Mouse (Mus musculus) forebrain, embryonic 16.5 days (tissue): ENCODE measurements at regions not wholly inside any gene's neighbourhood (a gene's known extent, or its start where the extent isn't known, plus 50 kb on each side); places are given as distances from the start of the nearest gene placed in this dataset.

ENCODE experiments used
- ATAC-seq: fragments of 200-750 bp; cut with Nextera tagmentation; 2 replicates; pipeline ENCODE4 v1.8.0; 2017; ENCODE audit warnings: mild to moderate bottlenecking, moderate library complexity
- H3K27ac ChIP-seq: fragments of 300-500 bp; sonication (generic); 2 replicates; pipeline ENCODE4 v1.5.1; 2014; ENCODE audit warnings: low read length, control low read depth
- H3K27me3 ChIP-seq: fragments of 300-500 bp; sonication (generic); replicated peaks from 2 replicates; pipeline ENCODE4 v1.6.1; 2014; ENCODE audit warnings: low read length; ENCODE audit not compliant: control insufficient read depth, insufficient read depth
- H3K36me3 ChIP-seq: fragments of 300-500 bp; sonication (generic); 2 replicates; pipeline ENCODE4 v1.6.1; 2014; ENCODE audit not compliant: control insufficient read depth, insufficient read depth
- H3K4me1 ChIP-seq: fragments of 300-500 bp; sonication (generic); replicated peaks from 2 replicates; pipeline ENCODE4 v1.6.1; 2014; ENCODE audit warnings: low read length; ENCODE audit not compliant: control insufficient read depth, insufficient read depth
- H3K4me2 ChIP-seq: fragments of 300-500 bp; sonication (generic); 2 replicates; pipeline ENCODE4 v1.6.1; 2014; ENCODE audit warnings: mild to moderate bottlenecking, low read length, control low read depth
- H3K4me3 ChIP-seq: fragments of 300-500 bp; sonication (generic); replicated peaks from 2 replicates; pipeline ENCODE4 v1.5.1; 2014; ENCODE audit warnings: mild to moderate bottlenecking, low read length, control low read depth
- H3K9ac ChIP-seq: fragments of 300-500 bp; sonication (generic); replicated peaks from 2 replicates; pipeline ENCODE4 v1.6.1; 2014; ENCODE audit warnings: low read depth, low read length, control low read depth
- H3K9me3 ChIP-seq: fragments of 300-500 bp; sonication (generic); 2 replicates; pipeline ENCODE4 v1.6.1; 2016; ENCODE audit warnings: low read length; ENCODE audit not compliant: control insufficient read depth
- WGBS: fragments of 180-500 bp; shearing (Covaris S2); extraction: QIAGEN DNeasy Blood & Tissue Kit; methylation state at CpG from one replicate; pipeline ENCODE4 v1.1.7; 2014; 5-methylcytosine and 5-hydroxymethylcytosine counted together

- no peak overlapping the region for H3K4me3 ChIP-seq
- H3K4me2 ChIP-seq, result no peak overlapping the region
- H3K27me3 ChIP-seq, result no peaks in the 10 kb centered on the region
- no peaks in the 10 kb centered on the region for H3K36me3 ChIP-seq
- WGBS, result 91% methylated on average over 5 of the region's 5 CpGs
- no peak overlapping the region for H3K9ac ChIP-seq
- no peaks in the 10 kb centered on the region for H3K9me3 ChIP-seq
- peaks cover 2% of the 10 kb centered on the region; the same call in 1 of the 2 replicates for H3K4me1 ChIP-seq
- ATAC-seq, result no peak
- no peak overlapping the region for H3K27ac ChIP-seq
Measured at GRCm38 (mm10) chr12:12882931-12883553, 58.7 kb downstream of the Mycn start.

GRCm38 (mm10) chr12:12878031-12878430, 63.7 kb downstream of the Mycn start:
- H3K9me3 ChIP-seq, result no peaks in the 10 kb centered on the region
- WGBS, result 96% methylated on average over 2 of the region's 2 CpGs
- H3K4me3 ChIP-seq, result no peak overlapping the region
- H3K27ac ChIP-seq, result peak overlapping the region; percentile 90
- H3K9ac ChIP-seq, result no peak overlapping the region
- no peaks in the 10 kb centered on the region for H3K36me3 ChIP-seq
- H3K4me2 ChIP-seq, result no peak overlapping the region
- peaks cover 22% of the 10 kb centered on the region for H3K4me1 ChIP-seq
- H3K27me3 ChIP-seq, result no peaks in the 10 kb centered on the region
- peak; percentile 32 for ATAC-seq

GRCm38 (mm10) chr12:12877539-12877938, 64.2 kb downstream of the Mycn start:
- 11% methylated on average over 5 of the region's 5 CpGs for whole genome bisulfite sequencing
- peak; percentile 91 for ATAC-seq
- H3K4me2 ChIP-seq, result no peak overlapping the region

GRCm38 (mm10) chr12:12875976-12876745, 65.6 kb downstream of the Mycn start:
- Histone ChIP-seq H3K9me3 (no peaks in the 10 kb centered on the region), H3K4me2 (no peak overlapping the region), H3K36me3 (no peaks in the 10 kb centered on the region), H3K27ac (peak overlapping the region; percentile 90), H3K9ac (no peak overlapping the region), H3K4me3 (no peak overlapping the region), H3K27me3 (no peaks in the 10 kb centered on the region), H3K4me1 (peaks cover 28% of the 10 kb centered on the region)
- ATAC-seq, result peak; percentile 27
- 35% methylated on average over 12 of the region's 12 CpGs for WGBS

More at GRCm38 (mm10) chr12:12877539-12877938, 64.2 kb downstream of the Mycn start:
- no peaks in the 10 kb centered on the region for H3K9me3 ChIP-seq
- H3K27ac ChIP-seq, result peak overlapping the region; percentile 90
- 0 out of 2 replicates have a peak overlapping the region, but pooled peaks have one; percentile 11 for H3K9ac ChIP-seq
- no peak overlapping the region for H3K4me3 ChIP-seq
- H3K4me1 ChIP-seq, result peaks cover 24% of the 10 kb centered on the region
- no peaks in the 10 kb centered on the region for H3K36me3 ChIP-seq
- no peaks in the 10 kb centered on the region for H3K27me3 ChIP-seq

- WGBS, result 55% methylated on average over 11 of the region's 11 CpGs
- H3K27ac ChIP-seq, result no peak overlapping the region
- no peak overlapping the region for H3K4me3 ChIP-seq
- no peak overlapping the region for H3K4me2 ChIP-seq
- H3K9ac ChIP-seq, result no peak overlapping the region
- no peaks in the 10 kb centered on the region for H3K36me3 ChIP-seq
- H3K27me3 ChIP-seq, result no peaks in the 10 kb centered on the region
- H3K9me3 ChIP-seq, result no peaks in the 10 kb centered on the region
- H3K4me1 ChIP-seq, result peaks cover 34% of the 10 kb centered on the region
- ATAC-seq, result peak; percentile 8; the same call in 1 of the 2 replicates
Measured at GRCm38 (mm10) chr12:12873551-12873950, 68.2 kb downstream of the Mycn start.

- H3K4me3 ChIP-seq, result no peak overlapping the region
- WGBS, result 30% methylated on average over 4 of the region's 4 CpGs
- no peak for ATAC-seq
- peaks cover 32% of the 10 kb centered on the region for H3K4me1 ChIP-seq
- no peaks in the 10 kb centered on the region for H3K9me3 ChIP-seq
- no peak overlapping the region for H3K9ac ChIP-seq
- H3K4me2 ChIP-seq, result no peak overlapping the region
- no peaks in the 10 kb centered on the region for H3K27me3 ChIP-seq
- 0 out of 2 replicates have a peak overlapping the region, but pooled peaks have one; percentile 19 for H3K27ac ChIP-seq
- H3K36me3 ChIP-seq, result no peaks in the 10 kb centered on the region
Measured at GRCm38 (mm10) chr12:12872974-12873373, 68.7 kb downstream of the Mycn start.

GRCm38 (mm10) chr12:12871272-12871671, 70.4 kb downstream of the Mycn start:
- peak overlapping the region; percentile 43 for H3K27ac ChIP-seq

GRCm38 (mm10) chr12:12866590-12866989, 75.1 kb downstream of the Mycn start:
- Histone ChIP-seq H3K4me3 (no peak overlapping the region), H3K27me3 (no peaks in the 10 kb centered on the region), H3K9me3 (no peaks in the 10 kb centered on the region), H3K4me1 (peaks cover 21% of the 10 kb centered on the region), H3K27ac (peak overlapping the region; percentile 4), H3K9ac (peak overlapping the region; percentile 3; the same call in 1 of the 2 replicates), H3K4me2 (peak overlapping the region; percentile 13; the same call in 1 of the 2 replicates), H3K36me3 (no peaks in the 10 kb centered on the region)
- WGBS, result 10% methylated on average over 10 of the region's 10 CpGs
- peak; percentile 79 for ATAC-seq

More at GRCm38 (mm10) chr12:12871272-12871671, 70.4 kb downstream of the Mycn start:
- Histone ChIP-seq H3K4me3 (no peak overlapping the region), H3K36me3 (no peaks in the 10 kb centered on the region), H3K4me2 (no peak overlapping the region), H3K4me1 (peaks cover 35% of the 10 kb centered on the region), H3K9ac (no peak overlapping the region), H3K9me3 (no peaks in the 10 kb centered on the region), H3K27me3 (no peaks in the 10 kb centered on the region)
- 5% methylated on average over 4 of the region's 4 CpGs for WGBS
- peak; percentile 70 for ATAC-seq

- ATAC-seq, result no peak
- no peaks in the 10 kb centered on the region for H3K9me3 ChIP-seq
- H3K36me3 ChIP-seq, result no peaks in the 10 kb centered on the region
- H3K4me3 ChIP-seq, result no peak overlapping the region
- H3K27me3 ChIP-seq, result no peaks in the 10 kb centered on the region
- H3K27ac ChIP-seq, result no peak overlapping the region
- no peak overlapping the region for H3K4me2 ChIP-seq
- H3K9ac ChIP-seq, result no peak overlapping the region
- 11% methylated on average over 2 of the region's 2 CpGs for WGBS
- no peaks in the 10 kb centered on the region for H3K4me1 ChIP-seq
Measured at GRCm38 (mm10) chr12:12850681-12851080, 91.0 kb downstream of the Mycn start.
